Mouse (Mus musculus) ES-CJ7 (cell line): ENCODE results near the gene Atf3.

Source experiments
- DNase-seq: peaks from one replicate; pipeline ENCODE4 v3.0.0; 2011; ENCODE audit warnings: low read depth, low spot score

Gene Atf3

GRCm38 (mm10) chr1:191192751-191193150 lies 25.1 kb downstream of the Atf3 start:
- no peak for DNase-seq

- no peak for DNase-seq
Observed at GRCm38 (mm10) chr1:191192213-191192612, 25.6 kb downstream of the Atf3 start.

GRCm38 (mm10) chr1:191189671-191190372 lies 28.0 kb downstream of the Atf3 start:
- peak; percentile 87 for DNase-seq

DNA sequence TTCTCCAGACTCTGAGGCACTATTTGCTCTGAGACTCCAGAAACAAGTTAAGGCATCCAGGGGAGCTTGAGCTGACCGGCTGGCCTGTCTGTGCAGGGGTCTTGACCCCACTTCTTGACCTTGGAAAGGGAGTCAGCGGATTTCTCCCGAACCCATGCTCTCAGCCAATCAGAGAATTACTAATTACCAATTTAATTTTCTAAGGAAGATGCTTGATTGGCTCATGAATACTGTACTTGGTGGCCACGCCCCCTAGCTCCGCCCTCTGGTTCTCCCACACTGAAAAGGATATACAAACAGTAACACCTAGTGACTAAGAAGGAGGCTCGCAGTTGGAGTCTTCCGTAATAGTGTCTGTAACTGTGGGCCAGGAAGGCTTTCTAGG lies 31.5 kb downstream of the Atf3 start:
- DNase-seq = peak; percentile 77

GRCm38 (mm10) chr1:191185761-191186385 lies 32.0 kb downstream of the Atf3 start:
- peak; percentile 41 for DNase-seq

- peak; percentile 78 for DNase-seq
Observed at GRCm38 (mm10) chr1:191184841-191185251, 33.0 kb downstream of the Atf3 start.

DNA sequence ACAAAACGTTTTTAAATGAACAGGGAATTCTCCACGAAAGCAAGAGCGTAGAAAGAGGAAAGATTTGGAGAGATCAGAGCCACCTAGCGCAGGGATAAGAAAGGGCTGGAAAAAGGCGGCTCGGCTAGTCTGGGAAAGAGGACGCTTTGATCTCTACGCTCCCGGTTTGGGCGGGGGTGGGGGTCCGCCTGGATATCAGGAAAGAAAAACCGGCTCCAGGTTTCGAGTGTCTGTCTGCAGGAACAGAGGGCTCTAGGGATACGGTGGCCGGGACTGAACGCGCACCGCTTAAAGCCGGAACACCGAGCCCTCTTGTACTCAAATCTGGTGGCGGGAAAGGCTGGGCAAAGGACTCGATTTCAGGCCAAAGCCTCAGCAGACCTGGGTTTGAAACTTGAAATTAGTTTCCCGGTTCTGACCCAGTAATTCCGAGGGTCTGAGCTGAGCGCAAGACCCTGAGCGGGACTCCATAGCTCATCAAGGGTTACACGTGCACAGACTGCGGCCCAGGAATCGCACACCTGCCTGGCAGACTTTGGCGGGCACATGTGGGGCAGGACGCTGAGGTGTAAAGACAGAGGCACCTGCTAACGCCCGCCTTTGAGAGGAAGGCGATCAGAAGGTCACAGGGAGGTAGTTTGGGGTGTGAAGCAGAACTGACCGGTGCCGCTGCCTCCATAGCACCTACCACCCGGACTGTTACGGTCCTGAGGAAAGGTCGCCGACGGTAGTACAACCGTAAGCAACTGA lies 33.6 kb downstream of the Atf3 start:
- peak; percentile 47 for DNase-seq

GRCm38 (mm10) chr1:191183163-191184065 lies 34.4 kb downstream of the Atf3 start:
- DNase-seq = peak; percentile 97

DNA sequence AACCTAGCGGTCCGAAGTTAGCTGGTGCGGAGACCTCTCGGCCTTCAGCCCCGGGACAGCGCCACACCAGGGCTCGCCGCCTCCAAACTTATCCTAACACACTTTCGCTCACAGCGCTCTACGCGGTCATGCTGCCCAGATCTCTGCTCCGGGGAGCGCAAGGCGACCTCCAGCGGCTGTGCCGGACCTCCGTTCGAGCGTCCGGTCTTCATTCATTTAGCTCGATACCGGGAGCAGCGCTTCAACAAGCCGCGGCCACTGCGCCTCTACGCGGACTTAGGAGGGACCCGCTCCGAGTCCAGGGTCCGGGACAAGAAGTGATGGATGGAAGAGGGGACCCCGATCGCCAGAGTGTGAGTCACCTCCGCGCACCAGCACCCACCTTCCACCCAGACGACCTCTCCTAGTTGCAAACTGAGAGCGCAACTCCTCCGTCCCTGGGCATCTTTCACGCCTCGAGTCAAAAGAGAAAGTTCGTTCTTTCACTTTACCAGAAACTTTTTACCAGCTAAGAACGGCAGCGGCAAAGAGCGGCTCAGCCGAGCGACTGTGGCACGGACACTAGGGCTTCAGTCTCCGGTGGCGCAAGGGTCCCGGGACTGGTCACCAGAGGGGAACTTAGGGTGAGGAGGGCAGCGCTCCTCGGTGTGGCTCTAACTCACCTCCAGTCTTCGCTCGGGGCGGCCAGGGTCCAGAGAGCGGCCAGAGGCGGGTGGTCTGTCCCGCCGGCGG lies 35.2 kb downstream of the Atf3 start:
- DNase-seq = peak; percentile 87

GRCm38 (mm10) chr1:191181469-191182259 lies 36.2 kb downstream of the Atf3 start:
- no peak for DNase-seq

DNA sequence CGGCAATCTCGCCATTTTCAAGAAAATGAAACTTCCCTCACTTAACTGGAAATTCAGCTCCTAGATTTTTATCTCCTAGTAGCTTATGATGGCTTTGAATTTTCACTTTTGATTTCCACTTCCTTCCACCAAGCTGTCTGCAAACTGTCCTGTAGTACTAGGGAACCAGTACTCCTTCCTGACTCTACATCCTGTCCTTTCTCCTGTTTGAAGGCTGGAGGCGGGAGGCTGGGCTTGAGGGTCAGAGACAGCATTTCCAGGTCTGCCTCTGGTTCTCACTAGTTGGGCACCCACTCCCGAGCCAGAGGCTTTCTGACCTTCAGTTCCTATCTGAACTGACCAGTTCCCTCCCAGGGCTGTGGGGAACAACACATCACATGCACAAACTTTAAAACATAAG lies 37.4 kb downstream of the Atf3 start:
- DNase-seq = no peak

DNA sequence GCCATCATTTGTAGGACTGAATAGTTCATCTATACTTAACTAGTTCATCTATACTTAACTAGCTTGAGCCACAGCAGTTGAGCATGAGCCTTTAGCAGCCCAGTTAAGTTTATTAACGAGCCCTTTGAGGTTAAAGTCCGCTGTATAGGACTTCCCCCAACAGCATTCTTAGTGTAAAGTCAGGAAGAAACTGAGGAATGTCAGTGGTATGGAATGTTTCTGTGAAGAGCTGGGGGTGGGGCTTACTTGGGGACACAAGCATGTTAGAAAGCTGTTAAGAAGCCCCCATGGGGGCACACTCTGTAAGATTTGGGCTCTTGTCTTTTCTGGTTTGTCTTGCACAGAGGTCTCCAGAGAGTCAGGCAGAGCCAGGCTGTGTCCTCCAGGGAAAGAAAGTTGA lies 38.0 kb downstream of the Atf3 start:
- no peak for DNase-seq

GRCm38 (mm10) chr1:191178511-191179188 lies 39.2 kb downstream of the Atf3 start:
- no peak for DNase-seq

DNA sequence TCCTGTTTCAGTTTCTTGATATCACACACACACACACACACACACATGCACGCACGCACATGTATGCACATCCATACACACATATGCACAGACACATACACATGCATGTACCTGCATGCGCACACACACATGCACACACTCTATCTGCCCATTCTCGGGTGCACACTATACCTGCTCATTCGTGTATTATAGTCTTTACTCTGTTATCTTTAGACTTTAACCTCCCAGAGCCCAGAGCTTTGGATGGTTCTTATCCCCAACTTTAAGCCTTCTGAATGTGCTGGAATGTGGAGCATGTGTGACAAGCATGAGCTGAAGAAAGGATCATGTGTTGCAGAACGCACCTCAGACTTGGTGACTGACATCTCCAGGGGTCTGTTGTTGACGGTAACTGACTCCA lies 41.0 kb downstream of the Atf3 start:
- no peak for DNase-seq

DNA sequence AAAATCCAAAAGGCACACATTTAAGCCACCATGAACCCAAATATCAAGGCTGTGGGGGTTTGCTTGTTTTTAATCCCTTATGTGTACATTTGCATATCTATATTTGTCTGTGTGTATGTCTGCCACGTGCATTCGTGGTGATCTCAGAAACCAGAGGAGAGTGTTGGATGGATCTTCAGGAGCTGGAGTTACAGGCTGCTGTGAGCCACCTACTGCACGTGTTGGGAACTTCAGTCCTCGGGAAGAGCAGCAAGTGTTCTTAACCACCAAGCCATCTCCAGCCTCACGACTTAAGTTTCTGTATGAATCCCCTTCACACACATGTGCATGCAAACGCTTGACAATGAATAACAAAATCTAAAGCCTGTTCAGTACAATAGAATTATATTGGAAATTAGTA lies 45.4 kb downstream of the Atf3 start:
- peak; percentile 68 for DNase-seq

GRCm38 (mm10) chr1:191170444-191170843 lies 47.4 kb downstream of the Atf3 start:
- no peak for DNase-seq

DNA sequence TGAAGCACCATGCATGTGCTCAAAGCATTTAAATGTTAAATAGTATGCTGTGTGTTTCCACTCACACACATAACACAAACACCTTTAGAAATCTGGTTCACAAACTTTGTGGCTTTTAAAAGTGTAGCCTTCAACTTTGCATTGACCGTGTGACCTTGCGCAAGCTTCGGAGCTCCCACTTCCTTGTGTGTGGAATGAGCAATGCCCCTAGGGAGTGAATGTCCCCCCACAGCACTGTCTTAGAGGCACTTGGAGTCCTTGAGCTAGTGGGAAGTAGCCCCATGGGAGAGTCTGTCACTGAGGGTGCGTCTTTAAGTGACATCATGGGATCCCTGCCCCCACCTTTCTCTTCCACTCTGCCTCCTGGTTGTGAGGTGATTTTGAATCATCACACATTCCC lies 51.6 kb downstream of the Atf3 start:
- no peak for DNase-seq

- no peak for DNase-seq
Observed at GRCm38 (mm10) chr1:191164717-191165116, 53.1 kb downstream of the Atf3 start, which contains the start of gene Fam71a. Gene Fam71a, minus strand, starts transcription at chr1:191164817.

- no peak for DNase-seq
Observed at GRCm38 (mm10) chr1:191154314-191154713, 63.5 kb downstream of the Atf3 start.

DNA sequence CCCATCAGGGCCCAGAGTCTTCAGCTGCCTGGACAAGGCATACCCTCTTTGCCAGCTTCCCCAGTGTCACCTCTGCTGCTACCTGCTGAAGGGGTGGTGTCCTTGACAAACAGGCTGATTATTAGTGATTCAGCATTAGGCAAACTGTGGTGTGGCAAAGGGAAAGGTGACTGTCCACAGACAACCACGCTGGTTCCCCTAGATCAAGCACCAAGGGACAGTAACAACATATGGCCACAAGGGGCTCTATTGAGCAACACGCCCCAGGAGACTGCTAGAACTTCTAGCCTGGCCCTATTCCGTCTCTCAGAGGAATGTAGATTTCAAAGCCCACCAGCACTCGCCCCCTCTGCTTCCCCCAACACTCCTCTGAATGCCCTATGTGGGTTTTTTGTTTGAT lies 64.8 kb downstream of the Atf3 start:
- peak; percentile 76 for DNase-seq
